Mouse (Mus musculus): ENCODE measurements around the gene Sap30bp. TPM values are rescaled to one million over a fixed set of nuclear protein-coding genes. Genes with fewer than 3 reads are reported as not detected.

Sap30bp gene
- polyA plus RNA-seq, 1 experiment from 2014 or later = 38.2 TPM

- no peak for ATAC-seq
- Histone ChIP-seq H3K27me3 (replicated peaks) (no peaks in the 10 kb centered on the region), H3K4me3 (replicated peaks) (no peak overlapping the region), H3K27ac (0 out of 2 replicates have a peak overlapping the region, but pooled peaks have one; percentile 23), H3K36me3 (peaks cover 19% of the 10 kb centered on the region), H3K9ac (no peak overlapping the region), H3K9me3 (no peaks in the 10 kb centered on the region), H3K4me1 (replicated peaks) (peaks cover 39% of the 10 kb centered on the region), H3K4me2 (replicated peaks) (no peak overlapping the region)
- WGBS = 84% methylated on average over 11 of the region's 11 CpGs
Observed at GRCm38 (mm10) chr11:116008411-116008810, 75.3 kb downstream of the Sap30bp start.

- WGBS = 87% methylated on average over 13 of the region's 13 CpGs
- ATAC-seq = no peak
Observed at GRCm38 (mm10) chr11:116008832-116009375, 75.8 kb downstream of the Sap30bp start.

GRCm38 (mm10) chr11:116009661-116010060 lies 76.6 kb downstream of the Sap30bp start:
- peaks cover 31% of the 10 kb centered on the region for H3K4me1 ChIP-seq (replicated peaks)
- WGBS = 95% methylated on average over 11 of the region's 11 CpGs
- H3K4me3 ChIP-seq (replicated peaks) = no peak overlapping the region
- H3K27me3 ChIP-seq (replicated peaks) = no peaks in the 10 kb centered on the region
- H3K9me3 ChIP-seq = no peaks in the 10 kb centered on the region
- H3K36me3 ChIP-seq = peaks cover 19% of the 10 kb centered on the region
- no peak overlapping the region for H3K27ac ChIP-seq
- ATAC-seq = no peak
- no peak overlapping the region for H3K9ac ChIP-seq
- no peak overlapping the region for H3K4me2 ChIP-seq (replicated peaks)

More at GRCm38 (mm10) chr11:116008832-116009375, 75.8 kb downstream of the Sap30bp start:
- no peaks in the 10 kb centered on the region for H3K27me3 ChIP-seq (replicated peaks)
- 0 out of 2 replicates have a peak overlapping the region, but pooled peaks have one; percentile 23 for H3K27ac ChIP-seq
- H3K4me2 ChIP-seq (replicated peaks) = no peak overlapping the region
- no peak overlapping the region for H3K4me3 ChIP-seq (replicated peaks)
- peaks cover 38% of the 10 kb centered on the region for H3K4me1 ChIP-seq (replicated peaks)
- H3K36me3 ChIP-seq = peaks cover 19% of the 10 kb centered on the region
- H3K9ac ChIP-seq = no peak overlapping the region
- H3K9me3 ChIP-seq = no peaks in the 10 kb centered on the region

GRCm38 (mm10) chr11:116010146-116010545 lies 77.1 kb downstream of the Sap30bp start:
- 93% methylated on average over 8 of the region's 8 CpGs for WGBS
- no peak overlapping the region for H3K27ac ChIP-seq
- no peak overlapping the region for H3K9ac ChIP-seq
- no peak overlapping the region for H3K4me2 ChIP-seq (replicated peaks)
- no peak overlapping the region for H3K4me3 ChIP-seq (replicated peaks)
- peaks cover 19% of the 10 kb centered on the region for H3K36me3 ChIP-seq
- no peak for ATAC-seq
- no peaks in the 10 kb centered on the region for H3K27me3 ChIP-seq (replicated peaks)
- H3K9me3 ChIP-seq = no peaks in the 10 kb centered on the region
- peaks cover 26% of the 10 kb centered on the region for H3K4me1 ChIP-seq (replicated peaks)

GRCm38 (mm10) chr11:116010948-116011347 lies 77.9 kb downstream of the Sap30bp start:
- ATAC-seq = no peak
- no peak overlapping the region for H3K9ac ChIP-seq
- H3K4me3 ChIP-seq (replicated peaks) = no peak overlapping the region
- H3K36me3 ChIP-seq = peaks cover 19% of the 10 kb centered on the region
- WGBS = 81% methylated on average over 5 of the region's 5 CpGs
- H3K4me2 ChIP-seq (replicated peaks) = peak overlapping the region; percentile 72; the same call in 1 of the 2 replicates
- H3K27ac ChIP-seq = no peak overlapping the region; the same call in 1 of the 2 replicates
- H3K27me3 ChIP-seq (replicated peaks) = no peaks in the 10 kb centered on the region
- peaks cover 18% of the 10 kb centered on the region for H3K4me1 ChIP-seq (replicated peaks)
- H3K9me3 ChIP-seq = no peaks in the 10 kb centered on the region

- Histone ChIP-seq H3K36me3 (peaks cover 19% of the 10 kb centered on the region), H3K9me3 (no peaks in the 10 kb centered on the region), H3K4me1 (replicated peaks) (peaks cover 10% of the 10 kb centered on the region; the same call in 1 of the 2 replicates), H3K27ac (peak overlapping the region; percentile 92), H3K9ac (peak overlapping the region; percentile 75), H3K27me3 (replicated peaks) (no peaks in the 10 kb centered on the region), H3K4me3 (replicated peaks) (peak overlapping the region; percentile 60), H3K4me2 (replicated peaks) (peak overlapping the region; percentile 72)
- ATAC-seq = peak; percentile 21
- 21% methylated on average over 14 of the region's 14 CpGs for WGBS
Observed at GRCm38 (mm10) chr11:116011529-116012261, 78.6 kb downstream of the Sap30bp start.

GRCm38 (mm10) chr11:116012262-116012947 lies 79.3 kb downstream of the Sap30bp start, which contains the start of gene Galk1:
TSS of gene Galk1 (minus strand) at chr11:116012719.
- Histone ChIP-seq H3K4me1 (replicated peaks) (peaks cover 10% of the 10 kb centered on the region; the same call in 1 of the 2 replicates), H3K27me3 (replicated peaks) (no peaks in the 10 kb centered on the region), H3K9me3 (no peaks in the 10 kb centered on the region), H3K27ac (peak within 1 kb of the TSS; percentile 92), H3K9ac (peak within 1 kb of the TSS; percentile 75), H3K4me2 (replicated peaks) (peak within 1 kb of the TSS; percentile 72), H3K36me3 (peaks cover 19% of the 10 kb centered on the region), H3K4me3 (replicated peaks) (peak within 1 kb of the TSS; percentile 60)
- peak; percentile 93 for ATAC-seq
- under 1% methylated on average over 55 of the region's 55 CpGs for WGBS

- ATAC-seq = no peak
- whole genome bisulfite sequencing = 55% methylated on average over 8 of the region's 8 CpGs
- Histone ChIP-seq H3K4me2 (replicated peaks) (peak overlapping the region; percentile 19; the same call in 1 of the 2 replicates), H3K36me3 (peaks cover under 1% of the 10 kb centered on the region; the same call in 1 of the 2 replicates), H3K9me3 (no peaks in the 10 kb centered on the region), H3K27me3 (replicated peaks) (no peaks in the 10 kb centered on the region), H3K9ac (no peak overlapping the region), H3K4me1 (replicated peaks) (peaks cover 10% of the 10 kb centered on the region; the same call in 1 of the 2 replicates), H3K4me3 (replicated peaks) (no peak overlapping the region), H3K27ac (no peak overlapping the region)
Observed at GRCm38 (mm10) chr11:116014821-116015220, 81.7 kb downstream of the Sap30bp start.

Other genes with a start within 250 kb of the Sap30bp start
- 79.3 and 79.4 TPM in 2 replicates for gene Grb2, start 224.7 kb upstream of the Sap30bp start, polyA plus RNA-seq (2015; fragmentation: Nextera tagmentation; extraction: Ambion mirVana)
- 18.6 and 20.8 TPM in 2 replicates for gene Tmem94, start 167.8 kb upstream of the Sap30bp start, polyA plus RNA-seq (2015; fragmentation: Nextera tagmentation; extraction: Ambion mirVana)
- 12.0 and 12.1 TPM in 2 replicates for gene Caskin2, start 119.6 kb upstream of the Sap30bp start, polyA plus RNA-seq (2015; fragmentation: Nextera tagmentation; extraction: Ambion mirVana)
- 31.3 and 34.9 TPM in 2 replicates for gene Tsen54, start 118.6 kb upstream of the Sap30bp start, polyA plus RNA-seq (2015; fragmentation: Nextera tagmentation; extraction: Ambion mirVana)
- gene Llgl2, start 109.2 kb upstream of the Sap30bp start, polyA plus RNA-seq (2015; fragmentation: Nextera tagmentation; extraction: Ambion mirVana) = 77.2 and 80.6 TPM in 2 replicates
- 95.2 and 111 TPM in 2 replicates for gene Myo15b, start 74.9 kb upstream of the Sap30bp start, polyA plus RNA-seq (2015; fragmentation: Nextera tagmentation; extraction: Ambion mirVana)
- gene Smim5, start 33.3 kb upstream of the Sap30bp start, polyA plus RNA-seq (2015; fragmentation: Nextera tagmentation; extraction: Ambion mirVana) = 1.6 and 3.0 TPM in 2 replicates
- 25.4 and 31.4 TPM in 2 replicates for gene Smim6, start 21.3 kb upstream of the Sap30bp start, polyA plus RNA-seq (2015; fragmentation: Nextera tagmentation; extraction: Ambion mirVana)
- gene Recql5, start 195 bp downstream of the Sap30bp start, polyA plus RNA-seq (2015; fragmentation: Nextera tagmentation; extraction: Ambion mirVana) = 16.2 and 21.0 TPM in 2 replicates
- gene Itgb4, start 41.4 kb downstream of the Sap30bp start, polyA plus RNA-seq (2015; fragmentation: Nextera tagmentation; extraction: Ambion mirVana) = 7.9 and 10.0 TPM in 2 replicates
- gene Galk1, start 79.4 kb downstream of the Sap30bp start, polyA plus RNA-seq (2015; fragmentation: Nextera tagmentation; extraction: Ambion mirVana) = 274 and 302 TPM in 2 replicates
- 1,398 and 1,618 TPM in 2 replicates for gene H3f3b, start 94.7 kb downstream of the Sap30bp start, polyA plus RNA-seq (2015; fragmentation: Nextera tagmentation; extraction: Ambion mirVana)
- 25.7 and 27.4 TPM in 2 replicates for gene Unk, start 97.0 kb downstream of the Sap30bp start, polyA plus RNA-seq (2015; fragmentation: Nextera tagmentation; extraction: Ambion mirVana)
- gene Unc13d, start 144.7 kb downstream of the Sap30bp start, polyA plus RNA-seq (2015; fragmentation: Nextera tagmentation; extraction: Ambion mirVana) = 4.2 and 5.2 TPM in 2 replicates
- gene Wbp2, start 153.7 kb downstream of the Sap30bp start, polyA plus RNA-seq (2015; fragmentation: Nextera tagmentation; extraction: Ambion mirVana) = 93.5 and 98.1 TPM in 2 replicates
- gene Trim47, start 193.9 kb downstream of the Sap30bp start, polyA plus RNA-seq (2015; fragmentation: Nextera tagmentation; extraction: Ambion mirVana) = 18.0 and 20.9 TPM in 2 replicates
- gene Trim65, start 197.8 kb downstream of the Sap30bp start, polyA plus RNA-seq (2015; fragmentation: Nextera tagmentation; extraction: Ambion mirVana) = 6.4 and 7.1 TPM in 2 replicates
- gene Mrpl38, start 205.6 kb downstream of the Sap30bp start, polyA plus RNA-seq (2015; fragmentation: Nextera tagmentation; extraction: Ambion mirVana) = 107 and 109 TPM in 2 replicates
- 20.8 and 22.0 TPM in 2 replicates for gene Fbf1, start 234.9 kb downstream of the Sap30bp start, polyA plus RNA-seq (2015; fragmentation: Nextera tagmentation; extraction: Ambion mirVana)

All from intestine, embryonic 15.5 days (tissue).